Mouse (Mus musculus): ENCODE data around the gene Jak1.
"Not testable (repeated sequence)": the region's sequence is repeated elsewhere in the genome, so short reads cannot be mapped to it uniquely, and the experiment has no call there.

The Jak1 gene

DNA sequence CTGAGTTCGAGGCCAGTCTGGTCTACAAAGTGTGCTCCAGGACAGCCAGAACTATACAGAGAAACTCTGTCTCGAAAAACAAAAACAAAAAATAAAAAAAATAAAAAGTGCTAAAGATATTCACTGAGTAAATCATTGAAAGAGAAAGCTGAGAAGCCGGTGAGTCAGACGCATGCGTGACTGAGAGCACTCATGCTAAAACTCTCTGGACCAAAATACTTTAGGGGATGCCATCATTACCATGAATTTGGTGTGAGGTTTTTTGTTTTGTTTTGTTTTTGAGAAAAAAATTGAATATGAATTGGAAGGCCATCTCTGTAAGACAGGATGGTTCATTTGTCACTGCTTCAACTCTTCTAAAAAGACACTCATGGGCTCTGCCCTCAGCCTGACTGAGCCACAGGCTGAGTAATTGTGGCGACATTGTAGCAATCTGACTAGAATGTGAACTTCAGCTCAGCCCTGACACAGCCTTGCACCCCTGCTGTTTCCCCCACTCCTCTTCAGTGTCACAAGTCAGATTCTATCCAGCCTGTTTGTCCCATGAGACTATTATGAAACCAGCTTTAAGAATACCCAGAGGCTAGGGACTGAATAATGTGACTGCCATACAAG is 11.5 kb upstream of the Jak1 start:
- in situ Hi-C loops (cut with MboI), result no loop called here

DNA sequence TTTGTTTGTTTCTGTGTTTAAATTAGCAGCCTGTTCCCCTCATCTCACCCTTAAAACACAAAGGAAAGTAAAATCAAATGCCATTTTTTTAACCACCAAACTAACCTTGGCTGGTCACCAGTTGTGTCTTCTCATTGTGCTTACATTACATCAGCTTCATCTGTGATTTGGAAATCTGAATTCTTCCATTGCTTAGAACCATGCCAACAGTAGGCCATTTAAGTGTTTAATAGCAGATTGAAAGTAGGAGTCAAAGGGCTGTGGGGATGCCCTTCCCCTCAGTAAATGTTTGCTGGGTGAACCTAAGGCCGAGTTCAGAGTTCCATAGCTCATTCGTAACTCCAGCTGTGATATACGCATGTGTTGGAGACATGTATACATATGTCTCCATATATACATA is 10.8 kb upstream of the Jak1 start:
- in situ Hi-C loops (cut with MboI), result no loop called here

DNA sequence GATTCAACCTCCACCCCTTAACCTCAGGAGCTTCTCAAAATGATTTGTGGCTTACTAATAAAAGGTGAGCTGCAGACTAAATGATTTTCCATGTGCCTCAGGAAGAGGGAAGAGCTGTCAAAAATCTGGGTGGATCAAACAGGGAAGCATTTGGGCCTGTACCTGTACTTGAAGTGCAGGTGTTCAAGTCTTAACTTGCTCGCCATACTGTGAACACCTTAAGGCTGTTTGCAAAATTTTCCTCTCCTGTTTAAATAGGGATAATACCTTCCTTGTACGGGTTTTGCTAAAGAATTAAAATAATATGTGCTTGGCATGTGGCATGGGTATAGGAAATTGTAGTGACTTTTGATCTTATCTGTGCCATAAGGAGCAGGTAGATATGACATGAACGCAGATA is 5.7 kb upstream of the Jak1 start:
- in situ Hi-C loops (cut with MboI), result no loop called here

DNA sequence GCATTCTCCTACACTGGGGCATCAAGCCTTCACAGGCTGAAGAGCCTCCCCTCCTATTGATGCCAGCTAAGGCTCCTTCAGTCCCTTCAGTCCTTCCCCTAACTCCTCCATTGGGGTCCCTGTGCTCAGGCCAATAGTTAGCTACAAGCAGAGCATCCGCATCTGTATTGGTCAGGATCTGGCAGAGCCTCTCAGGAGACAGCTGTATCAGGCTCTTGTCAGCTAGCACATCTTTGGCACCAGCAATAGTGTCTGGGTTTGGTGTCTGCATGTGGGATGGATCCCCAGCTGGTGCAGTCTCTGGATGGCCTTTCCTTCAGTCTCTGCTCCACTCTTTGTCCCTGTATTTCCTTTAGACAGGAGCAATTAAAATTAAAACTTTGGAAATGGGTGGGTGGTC is 3.4 kb upstream of the Jak1 start:
- in situ Hi-C loops (cut with MboI), result not testable (repeated sequence)

DNA sequence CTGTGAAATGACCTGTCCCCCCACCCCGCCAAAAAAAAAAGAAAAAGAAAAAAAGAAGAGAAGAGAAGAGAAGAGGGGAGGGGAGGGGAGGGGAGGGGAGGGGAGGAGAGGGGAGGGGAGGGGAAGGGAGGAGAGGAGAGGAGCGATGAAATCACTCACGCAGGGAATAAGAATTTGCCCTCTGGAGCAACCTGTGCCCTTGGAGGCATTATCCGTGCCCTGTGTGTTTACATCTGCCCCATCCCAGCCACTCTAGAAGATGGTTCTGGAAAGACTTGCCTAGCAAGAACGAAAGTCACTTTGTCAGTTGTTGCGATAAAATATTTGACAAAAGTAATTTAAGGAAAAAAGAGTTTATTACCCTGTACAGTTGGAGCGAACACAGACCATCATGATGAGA is 441 bp upstream of the Jak1 start:
- in situ Hi-C loops (cut with MboI), result no loop called here

DNA sequence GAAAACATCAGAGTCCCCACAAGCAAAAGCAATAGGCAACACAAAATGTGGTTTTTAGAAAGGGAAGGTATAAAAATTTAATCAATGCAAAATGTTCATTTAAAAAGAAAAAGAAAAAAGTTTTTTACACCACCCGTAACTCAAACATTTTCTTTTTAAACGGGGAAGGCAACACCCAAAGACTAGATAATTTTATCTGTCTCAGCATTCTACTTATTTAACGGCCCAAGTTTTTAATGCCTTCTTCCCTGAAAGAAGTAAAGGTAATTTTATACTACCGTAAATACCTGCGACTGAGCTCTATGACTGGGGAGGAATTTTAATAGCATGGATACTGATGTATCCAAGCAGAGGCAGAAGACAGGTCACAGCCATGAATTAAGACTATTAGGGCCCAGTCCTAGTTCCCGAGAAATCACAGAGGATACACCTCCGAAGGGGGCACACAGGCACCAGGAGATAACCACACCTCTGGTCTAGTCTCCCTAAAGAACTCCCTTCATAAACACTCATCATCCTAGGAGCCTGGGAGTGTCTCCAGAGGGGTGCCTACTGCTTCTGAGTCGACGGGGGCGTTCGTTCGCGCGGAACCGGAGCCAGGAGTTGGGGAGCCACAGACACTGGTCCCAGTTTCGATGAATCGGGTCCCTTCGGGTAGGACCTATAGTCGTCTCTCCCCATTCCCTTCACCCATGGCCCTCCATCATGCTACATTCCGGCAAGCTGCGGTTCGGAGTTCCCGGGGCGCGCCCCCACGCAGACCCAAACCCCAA is 928 bp downstream of the Jak1 start:
- in situ Hi-C loops (cut with MboI), result no loop called here

DNA sequence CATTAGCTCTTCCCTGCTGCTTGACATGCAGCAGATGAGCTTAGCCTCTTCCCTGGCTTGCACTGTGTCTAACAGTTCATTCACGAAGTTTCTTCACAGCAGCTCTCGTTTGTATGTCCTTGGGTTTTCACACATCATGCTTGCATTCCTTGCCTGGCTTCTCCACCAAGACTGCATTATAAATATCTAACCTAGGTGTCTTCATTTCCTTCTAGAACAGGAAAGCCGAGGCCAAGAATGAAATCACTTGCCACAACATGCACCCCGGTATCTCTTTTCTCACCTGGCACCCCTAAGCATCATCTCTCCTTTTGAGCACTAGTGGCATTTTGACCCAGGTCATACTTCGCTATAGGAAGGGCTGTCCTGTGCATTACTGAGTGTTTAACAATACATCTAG is 3.5 kb downstream of the Jak1 start:
- in situ Hi-C loops (cut with MboI), result no loop called here

DNA sequence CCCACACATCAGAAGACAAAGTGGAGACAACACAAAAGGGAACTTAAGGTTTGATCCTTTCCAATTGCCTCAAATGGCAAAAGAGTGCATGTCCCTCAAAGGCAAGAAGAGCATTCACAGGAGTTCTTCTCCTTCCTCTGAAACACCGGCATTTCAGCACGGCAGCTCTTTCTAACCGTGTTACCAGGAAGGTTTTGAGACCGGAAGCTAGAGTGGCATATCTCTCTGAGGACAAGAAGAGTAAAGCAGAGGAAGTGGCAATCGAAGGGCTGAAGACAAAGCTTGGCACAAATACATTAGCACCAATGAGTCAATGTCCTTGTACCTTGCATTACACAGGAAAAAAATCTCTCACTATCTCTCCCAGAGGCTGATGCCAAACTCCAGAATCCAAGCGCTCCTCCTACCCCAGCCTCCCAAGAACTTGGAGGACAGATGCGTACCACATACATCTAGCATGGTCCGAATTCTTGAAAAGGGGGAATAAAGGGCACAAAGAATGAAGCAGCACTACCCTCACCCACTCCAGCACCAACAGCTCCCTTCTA is 4.3 kb downstream of the Jak1 start:
- in situ Hi-C loops (cut with MboI), result no loop called here

DNA sequence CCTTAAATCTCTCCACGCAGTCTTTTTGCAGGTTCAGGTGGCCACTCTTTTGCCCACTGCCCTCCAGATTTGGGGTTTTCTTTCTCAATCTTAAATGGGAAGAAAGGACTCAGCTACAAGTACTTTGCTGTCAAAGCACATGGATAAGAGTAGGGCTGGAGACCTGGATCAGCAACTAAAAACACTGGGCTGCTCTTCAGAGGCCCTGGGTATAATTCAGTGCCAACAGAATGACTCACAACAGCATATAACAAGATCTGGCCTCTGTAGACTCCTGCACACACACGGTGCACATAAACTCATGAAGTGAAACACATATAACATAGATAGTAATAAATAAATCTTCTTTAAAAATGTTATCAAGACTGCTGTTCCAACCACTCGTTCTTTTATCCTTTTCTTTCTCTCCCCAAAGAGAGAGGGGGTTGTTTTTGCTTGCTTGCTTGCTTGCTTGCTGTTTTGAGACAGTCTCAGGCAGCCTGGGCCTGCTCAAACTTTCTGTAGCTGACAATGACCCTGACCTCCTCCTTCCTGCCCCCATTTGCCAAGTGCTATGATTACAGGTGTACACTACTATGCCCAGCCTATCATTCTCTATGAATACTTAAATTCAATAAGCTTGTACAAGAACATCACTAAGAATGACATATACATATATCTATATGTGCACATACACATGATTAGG is 8.4 kb downstream of the Jak1 start:
- in situ Hi-C loops (cut with MboI), result loop anchor here (5.0 kb wide), 1 partner anchor 36 kb away; no protein-coding TSS in a partner anchor

DNA sequence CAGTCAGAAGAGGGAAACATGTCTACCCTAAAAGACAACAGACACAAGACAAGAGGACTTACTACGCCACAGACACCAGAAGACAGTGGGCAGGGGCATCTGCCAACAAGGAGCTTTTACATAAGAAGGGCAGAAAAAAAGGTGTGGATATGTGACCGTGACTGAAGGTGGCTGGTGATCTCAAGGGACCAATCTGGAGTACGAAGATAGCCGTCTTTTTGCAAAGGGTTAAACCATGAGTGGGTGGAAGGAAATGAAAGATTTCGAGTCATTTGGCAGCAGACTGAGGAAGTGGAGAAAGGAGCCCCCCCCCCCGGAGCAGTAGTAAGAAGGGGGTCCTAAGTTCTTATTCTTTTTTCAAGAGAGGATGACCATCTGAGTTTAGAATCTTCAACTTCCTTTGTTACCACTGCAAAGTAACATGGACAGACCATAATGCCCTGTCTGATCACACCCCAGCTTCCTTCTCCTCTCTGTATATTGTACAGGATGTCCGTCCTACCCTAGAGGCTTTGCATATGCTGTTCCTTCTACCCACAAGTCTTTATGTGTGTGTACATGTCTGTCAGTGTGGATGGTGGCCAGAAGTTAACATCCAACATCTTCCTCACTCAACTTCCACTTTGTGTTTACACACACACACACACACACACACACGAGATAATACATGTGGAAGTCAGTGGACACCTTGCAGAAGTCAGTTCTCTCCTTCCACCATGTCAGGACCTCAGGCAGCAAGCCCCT is 10.3 kb downstream of the Jak1 start:
- in situ Hi-C loops (cut with MboI), result loop anchor here (5.0 kb wide), 1 partner anchor 38 kb away; no protein-coding TSS in a partner anchor

DNA sequence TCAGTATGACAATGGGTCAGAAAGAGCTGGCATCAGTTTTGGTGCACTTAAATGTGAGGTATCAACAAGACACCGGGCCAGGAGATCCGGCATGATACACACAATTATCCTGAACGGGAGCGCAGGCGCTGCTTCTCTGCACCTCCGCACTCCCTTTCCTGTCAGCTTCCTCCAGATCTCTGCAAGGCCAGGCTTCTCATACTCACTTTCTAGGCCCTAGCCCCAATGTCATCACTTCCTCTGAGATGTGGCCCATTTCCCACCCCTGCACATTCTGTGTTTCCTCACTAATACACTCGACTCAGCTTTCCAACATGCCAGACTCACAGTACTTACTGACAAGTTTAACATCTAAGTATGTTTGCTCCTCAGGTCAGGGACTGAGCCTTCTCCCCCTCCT is 11.1 kb downstream of the Jak1 start:
- in situ Hi-C loops (cut with MboI), result no loop called here

DNA sequence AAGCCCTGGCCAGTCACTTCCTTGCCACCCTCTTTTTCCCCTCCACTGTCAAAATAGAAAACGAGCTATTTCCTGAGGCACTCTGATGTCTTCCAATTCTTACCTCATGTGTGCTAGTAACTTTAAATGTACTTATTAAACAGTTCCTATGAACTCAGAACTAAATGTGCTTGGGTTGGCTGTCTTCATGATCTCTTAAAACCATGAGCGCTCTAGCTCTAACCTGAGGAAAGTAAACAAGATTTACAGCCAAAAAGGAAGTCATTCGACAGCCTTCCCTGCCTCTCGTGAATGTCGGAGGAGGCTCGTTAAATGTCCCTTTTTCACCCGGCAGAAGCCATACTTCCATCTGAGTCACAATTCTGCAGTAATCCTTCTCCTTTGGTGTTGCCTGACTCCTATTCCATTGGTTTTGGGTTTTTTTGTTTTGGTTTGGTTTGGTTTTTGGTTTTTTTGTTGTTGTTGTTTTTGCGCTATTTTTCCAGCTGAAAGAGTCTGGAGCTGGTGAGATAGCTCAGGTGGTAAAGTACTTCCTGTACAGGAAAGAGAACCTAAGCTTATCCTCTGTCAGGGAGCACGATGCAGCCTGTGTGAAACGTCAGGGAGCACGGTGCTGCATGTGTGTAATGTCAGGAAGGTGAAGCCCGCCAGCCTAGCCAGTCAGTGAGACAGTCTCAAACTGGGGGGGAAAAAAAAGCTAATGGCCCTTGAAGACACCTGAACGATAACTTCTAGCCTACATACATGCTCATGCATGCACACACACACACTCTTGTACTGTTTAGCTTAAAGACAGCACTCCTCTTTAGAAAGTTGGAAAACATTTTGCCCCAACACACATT is 12.1 kb downstream of the Jak1 start:
- in situ Hi-C loops (cut with MboI), result no loop called here

DNA sequence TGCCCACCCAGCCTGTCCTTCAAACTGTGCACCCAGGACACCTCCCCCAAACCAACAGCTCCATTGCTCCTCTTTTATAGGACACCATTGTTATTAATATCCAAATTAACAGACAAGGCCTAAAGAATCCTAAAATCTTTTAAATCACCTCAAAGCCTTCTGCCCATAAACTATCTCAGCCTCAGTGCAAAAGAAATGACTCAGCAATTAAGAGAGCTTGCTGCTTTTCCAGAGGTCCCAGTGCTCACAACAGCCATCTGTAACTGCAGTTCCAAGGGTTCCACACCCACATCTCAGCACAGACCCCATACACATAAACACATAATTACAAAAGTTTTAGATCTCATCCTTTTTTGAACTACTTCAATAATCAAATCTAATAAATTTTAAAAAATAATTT is 13.1 kb downstream of the Jak1 start:
- in situ Hi-C loops (cut with MboI), result no loop called here

DNA sequence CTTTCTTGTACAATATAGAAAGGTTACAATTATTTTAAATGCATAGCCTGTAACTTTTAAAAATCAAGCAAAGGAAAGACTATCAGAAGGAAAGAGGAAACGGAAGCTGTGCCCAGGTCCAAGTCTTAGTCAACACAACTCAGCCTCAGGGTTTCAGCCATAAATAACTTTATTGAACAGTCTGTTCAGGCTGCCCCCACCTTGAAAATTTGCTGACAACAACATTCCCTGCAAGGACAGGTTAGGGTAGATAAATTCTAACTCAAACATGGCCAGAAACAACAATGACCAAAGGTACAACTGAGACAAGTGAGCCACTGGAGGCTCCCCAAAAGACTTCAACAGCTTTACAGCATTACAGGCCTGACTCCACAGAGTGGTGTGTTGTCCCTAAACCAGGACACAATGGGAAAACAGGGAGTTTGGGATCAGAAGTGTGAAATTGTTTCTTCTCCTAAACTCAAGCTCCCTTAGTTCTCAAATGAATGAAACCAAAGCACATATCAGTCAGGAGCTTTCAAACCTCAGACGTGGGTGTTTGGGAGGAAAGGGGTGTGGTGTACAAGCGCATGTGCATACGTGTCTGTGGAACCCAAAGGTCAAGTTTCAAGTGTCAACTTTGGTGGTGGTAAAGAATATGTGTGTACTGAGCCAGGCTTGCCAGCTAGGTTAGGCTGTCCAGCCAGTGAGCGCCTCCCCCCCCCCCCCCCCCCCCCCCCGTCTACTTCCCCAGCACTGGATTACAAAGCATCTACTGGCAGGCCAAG is 14.9 kb downstream of the Jak1 start:
- in situ Hi-C loops (cut with MboI), result no loop called here

DNA sequence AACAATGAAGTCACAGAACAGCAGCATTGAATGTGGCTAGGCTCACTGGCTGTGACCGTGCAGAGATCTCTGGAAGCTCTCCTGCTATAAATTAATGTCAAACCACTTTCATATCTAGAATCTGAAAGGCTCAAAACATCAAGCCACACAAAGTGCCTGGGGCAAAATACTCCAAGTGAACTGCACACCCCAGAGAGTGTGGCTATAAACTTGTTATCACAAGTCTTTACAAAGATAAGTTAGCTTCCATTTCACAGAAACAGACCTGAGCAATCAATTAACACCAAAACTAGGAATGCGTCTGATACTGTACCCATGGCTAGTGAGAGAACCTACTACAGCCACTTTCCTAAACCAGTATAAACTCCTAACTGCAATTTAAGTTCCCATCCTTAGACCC is 17.7 kb downstream of the Jak1 start:
- in situ Hi-C loops (cut with MboI), result no loop called here

DNA sequence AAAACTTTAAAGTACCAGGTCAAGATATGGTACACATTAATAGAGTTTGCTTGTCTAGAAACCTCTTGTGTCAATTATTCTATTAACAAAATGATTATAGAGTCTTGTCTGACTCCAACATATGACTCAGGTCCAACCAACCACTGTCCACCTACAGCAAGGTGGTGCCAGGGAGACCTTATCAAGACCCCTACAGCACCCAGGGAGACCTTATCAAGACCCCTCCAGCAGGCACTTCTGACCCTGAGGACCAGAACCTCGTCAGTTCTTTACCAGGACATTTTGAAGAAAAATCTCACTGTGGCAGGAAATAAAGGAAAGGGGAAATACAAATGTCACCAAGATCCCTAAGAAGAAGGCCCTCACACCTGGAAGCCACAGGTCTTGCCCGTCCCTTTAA is 18.5 kb downstream of the Jak1 start:
- in situ Hi-C loops (cut with MboI), result no loop called here

DNA sequence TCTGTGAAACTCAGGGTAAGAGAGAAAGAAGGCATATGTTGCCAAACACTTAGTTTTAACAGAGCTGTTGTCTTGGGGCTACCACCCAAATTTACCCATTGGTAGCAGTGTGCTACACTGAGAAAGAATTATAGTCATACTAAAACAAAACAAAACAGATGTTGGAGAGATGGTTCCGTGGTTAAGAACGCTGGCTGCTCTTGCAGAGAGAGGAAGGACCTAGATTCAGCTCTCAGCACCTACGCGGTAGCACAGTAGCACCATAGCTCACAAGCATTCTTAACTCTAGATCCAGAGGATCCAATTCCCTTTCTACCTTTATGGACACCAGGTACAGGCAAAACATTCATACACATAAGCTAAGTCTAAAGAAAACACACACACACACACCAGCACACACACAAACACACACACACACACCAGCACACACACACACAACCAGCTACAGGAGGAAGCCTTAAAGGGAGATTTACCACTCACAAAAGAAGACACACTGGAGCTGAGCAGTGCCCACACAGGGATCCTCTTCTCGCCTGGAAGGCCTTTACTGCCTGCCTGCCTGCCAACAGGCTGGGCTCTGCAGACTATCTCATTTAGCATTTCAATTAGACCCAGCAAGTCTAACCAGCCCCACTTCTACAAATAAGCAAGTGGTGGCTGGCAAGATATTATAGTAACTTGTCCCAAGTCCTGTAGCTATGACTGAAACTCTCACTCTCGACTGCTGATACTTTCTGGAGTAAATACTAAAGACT is 20.6 kb downstream of the Jak1 start:
- in situ Hi-C loops (cut with MboI), result no loop called here

DNA sequence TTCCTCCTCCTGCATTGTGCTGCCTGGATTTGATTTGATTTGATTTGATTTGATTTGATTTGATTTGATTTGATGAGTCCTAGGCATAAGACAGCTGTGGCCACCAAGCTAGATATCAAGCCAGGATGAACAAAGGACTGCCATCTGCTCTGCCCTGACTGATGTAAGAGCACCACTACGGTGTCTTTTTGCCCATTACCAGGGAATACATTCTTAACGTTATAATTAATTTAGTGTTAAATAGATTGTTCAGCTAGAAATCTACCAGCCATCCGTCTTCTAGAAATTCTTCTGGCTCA is 24.3 kb downstream of the Jak1 start:
- in situ Hi-C loops (cut with MboI), result no loop called here

DNA sequence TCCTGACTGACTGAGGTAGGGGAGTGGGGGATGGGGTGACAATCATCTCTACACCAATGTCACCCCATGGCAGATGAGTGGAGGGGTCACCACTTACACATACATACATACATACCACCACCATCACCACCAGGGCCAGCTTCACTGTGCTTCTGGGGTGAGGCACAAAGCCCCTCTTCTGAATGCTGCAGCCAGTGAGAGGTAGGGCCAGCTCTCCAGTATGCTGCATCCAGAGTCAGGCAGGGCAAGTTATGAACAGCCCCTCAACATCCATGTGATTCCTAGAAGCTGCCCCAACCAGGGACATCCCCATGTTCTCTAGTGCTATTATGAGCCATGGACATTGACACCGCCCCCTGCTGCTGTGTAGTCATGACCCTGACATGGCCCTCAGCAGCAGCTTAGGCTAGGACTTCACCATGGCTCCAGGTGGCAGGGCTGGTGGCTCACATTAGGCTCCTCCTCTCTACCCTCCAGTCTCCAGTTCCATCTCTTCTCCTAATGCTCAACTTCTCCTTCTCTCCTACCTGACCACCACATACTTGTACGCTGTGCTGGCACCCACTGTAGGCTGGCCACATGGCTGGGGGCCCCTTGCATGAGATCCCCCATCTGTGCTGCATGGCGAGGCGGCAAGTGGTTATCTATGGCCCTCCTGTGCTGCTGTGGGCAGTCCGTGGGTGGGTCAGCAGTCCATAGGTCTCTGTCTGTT is 24.8 kb downstream of the Jak1 start:
- in situ Hi-C loops (cut with MboI), result no loop called here
